Mouse (Mus musculus) c-Kit-positive CD71-positive TER-119-negative erythroid progenitor cells, embryonic 14.5 days (primary cell): Measurements from ENCODE around the gene Gm30191.
"Not testable (repeated sequence)": the region's sequence is repeated elsewhere in the genome, so short reads cannot be mapped to it uniquely, and the experiment has no call there.

Experiments
- DNase-seq: peaks from one replicate; pipeline ENCODE4 v3.0.0-alpha.2; 2013; ENCODE audit warnings: low read depth

Gene Gm30191

DNA sequence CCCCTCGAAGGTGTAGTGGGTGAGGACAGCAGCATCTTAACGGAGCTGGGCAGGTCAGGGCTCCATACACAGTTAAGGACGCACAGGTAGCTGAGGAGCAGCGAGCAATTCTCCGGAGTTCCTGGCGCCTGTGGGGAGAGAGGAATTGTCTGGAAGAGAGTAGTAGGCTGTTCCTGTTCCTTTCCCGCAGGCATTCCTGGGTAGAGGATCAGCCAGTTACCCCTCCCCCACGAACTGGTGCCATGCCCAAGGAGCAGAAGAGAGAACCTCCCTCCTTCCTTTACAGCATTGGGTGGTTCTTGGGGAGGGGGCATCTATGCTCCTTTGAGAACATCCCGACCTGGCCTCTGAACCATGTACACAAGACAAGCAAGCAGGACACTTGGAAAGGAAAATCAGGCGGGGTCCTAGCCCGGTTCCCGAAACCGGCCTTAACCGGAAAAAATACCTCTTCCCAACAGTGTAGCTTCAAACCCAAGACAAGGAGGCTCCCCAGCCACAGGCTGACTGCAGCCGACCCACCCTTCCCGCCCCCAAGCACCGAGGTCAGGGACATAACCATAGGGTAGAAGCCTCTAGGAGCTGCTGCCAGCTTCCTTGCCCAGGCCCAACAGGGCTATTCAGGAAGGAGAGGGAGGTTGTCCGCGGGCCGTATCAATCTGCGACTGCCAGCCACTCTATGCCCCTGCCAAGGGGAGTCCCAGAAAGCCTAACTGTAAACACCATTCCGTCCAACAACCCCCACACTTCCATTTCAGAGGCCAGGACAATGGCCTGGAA, 5.6 kb downstream of the Gm30191 start:
- no peak for DNase-seq

DNA sequence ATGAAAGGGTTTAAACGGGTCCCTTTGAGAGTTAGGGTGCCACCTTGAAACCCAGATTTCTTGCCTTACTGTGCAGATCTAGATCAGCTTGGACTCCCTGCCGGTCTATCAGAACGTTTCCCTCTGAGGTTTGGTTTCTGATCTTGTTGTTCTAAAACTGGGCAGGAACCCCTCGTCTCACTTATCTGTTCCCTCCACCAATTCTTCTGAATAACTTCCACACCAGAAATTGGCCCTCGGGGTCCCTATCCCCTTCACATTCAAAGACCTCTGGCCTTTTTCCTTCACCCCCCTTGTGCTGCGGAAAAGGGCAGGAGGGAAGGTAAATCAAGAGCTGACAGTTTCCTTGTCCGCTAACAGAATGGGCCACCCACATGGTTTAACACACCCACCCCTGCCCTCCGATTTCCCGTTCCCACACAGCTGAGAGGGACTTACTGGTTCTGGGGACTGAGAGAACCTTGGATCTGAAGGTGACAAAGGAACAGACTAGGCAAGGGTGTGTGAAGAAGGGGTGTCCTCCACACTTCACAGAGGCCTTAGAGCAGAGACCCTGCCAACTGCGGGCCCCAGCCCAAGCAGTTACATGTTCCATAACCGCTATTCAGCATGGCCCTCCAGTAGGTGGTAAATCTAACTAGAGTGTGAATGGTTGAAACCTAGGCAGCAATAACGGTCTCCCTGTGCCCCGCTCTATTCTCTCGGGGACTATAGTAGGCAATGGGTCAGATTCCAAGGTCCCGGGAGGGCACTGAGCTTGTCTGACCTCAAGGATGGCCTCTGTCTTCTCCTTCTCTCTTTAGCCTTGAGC, 6.4 kb downstream of the Gm30191 start:
- DNase-seq: no peak

DNA sequence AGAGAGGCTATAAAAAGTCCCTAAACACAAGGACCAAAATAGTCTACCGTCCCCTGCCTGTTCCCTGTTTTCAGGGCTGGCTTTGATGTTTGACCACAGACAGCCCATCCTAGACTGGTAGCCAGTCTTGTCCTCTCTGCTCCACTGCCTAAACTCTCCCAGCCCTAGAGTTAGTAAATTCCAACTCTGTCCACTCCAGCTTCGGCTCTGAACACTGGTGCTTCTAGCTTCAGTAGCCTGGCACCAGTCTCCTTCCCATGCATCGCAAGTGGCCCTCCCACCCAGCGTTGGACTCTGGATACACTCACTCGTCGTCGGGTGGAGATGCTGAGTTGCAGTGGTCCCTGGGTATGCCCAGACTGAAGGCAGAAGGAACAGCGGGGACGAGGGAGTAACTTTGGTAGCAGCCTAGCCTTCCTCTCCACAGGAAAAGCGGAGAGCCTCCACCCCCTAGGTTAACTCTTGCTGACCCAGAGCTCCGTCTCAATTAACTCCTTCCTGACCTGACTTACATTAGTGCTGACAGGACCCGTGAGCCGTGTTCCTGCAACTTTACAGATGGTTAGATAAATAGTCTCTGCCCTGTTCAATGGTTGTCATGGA, 7.1 kb downstream of the Gm30191 start, which contains the start of gene Grrp1:
TSS of gene Grrp1 (minus strand) at position 385 of the 603 bp plus-strand sequence.
- DNase-seq: no peak

DNA sequence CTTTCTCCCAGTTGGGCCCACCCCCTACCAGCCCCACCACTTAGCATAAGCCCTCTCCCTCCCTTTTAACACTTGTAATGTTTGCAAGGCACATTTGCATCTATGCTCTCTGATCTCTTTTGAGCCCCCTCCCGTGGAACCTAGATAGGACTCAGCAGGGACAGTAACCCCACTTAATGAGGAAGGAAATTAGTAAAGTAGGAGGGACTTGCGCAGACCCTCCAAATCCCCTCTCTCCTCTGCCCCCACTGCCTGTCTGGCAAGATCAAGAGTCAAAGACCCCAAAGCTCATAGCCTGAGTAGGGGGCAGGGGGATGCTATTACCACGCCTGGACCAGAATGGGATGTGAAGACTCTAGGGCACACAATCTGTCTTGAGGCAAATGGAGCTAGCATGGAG, 8.1 kb downstream of the Gm30191 start:
- no peak for DNase-seq

DNA sequence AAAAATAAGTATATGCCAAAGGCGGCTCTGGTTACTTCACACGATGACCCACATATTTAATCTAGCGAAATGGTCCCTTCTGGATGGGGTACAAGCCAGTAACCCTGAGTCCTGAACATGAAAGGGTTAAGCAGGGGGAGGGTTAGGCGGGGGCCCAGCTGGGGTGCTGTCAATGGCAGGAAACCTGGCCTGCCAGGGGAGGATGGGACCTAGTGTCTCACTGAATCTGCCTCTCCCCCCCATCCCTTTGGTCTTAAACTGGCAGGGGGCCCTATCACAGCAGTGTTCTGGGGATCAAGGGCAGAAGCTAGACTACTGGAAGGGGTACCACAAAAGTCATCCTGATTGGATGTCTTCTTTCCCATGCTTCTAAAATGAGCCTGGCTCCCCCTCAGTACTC, 9.1 kb downstream of the Gm30191 start:
- no peak for DNase-seq

DNA sequence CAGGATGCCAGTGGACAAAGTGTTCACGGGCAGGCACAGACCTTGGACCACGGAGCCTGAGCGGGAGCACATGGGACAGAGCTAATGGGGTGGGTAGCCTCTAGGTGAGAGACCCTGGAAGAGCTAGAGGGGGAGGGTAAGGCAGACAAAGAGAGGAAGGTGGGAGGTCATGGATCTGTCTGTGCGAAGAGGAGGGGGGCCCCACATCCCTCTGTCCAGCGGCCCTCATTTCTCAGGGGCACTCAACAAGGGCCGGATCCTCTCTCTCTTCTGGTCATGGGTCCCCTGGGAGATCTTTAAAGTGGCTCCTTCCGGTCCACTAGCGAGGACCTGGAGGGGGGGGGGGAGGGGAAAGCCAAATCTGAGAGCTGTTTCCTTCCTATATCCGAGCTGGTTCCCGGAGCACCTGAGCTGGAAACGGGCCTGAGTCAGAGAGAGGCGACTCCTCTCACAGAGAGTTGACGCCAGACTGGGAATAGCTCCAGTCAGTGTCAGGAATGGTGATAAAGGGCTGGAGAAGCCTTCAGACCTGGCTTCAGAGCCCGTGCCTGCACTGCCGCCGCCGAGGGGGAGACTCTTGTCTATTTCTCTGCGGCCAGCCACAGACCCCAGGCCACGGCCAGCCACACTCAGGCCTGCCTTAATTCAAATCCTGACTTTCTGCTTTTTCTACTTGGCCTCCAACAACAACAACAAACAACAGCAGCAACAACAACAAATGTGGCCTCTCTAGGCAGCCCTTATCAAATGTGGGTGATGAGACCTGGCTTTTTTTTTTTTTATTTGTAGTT, 9.9 kb downstream of the Gm30191 start:
- no peak for DNase-seq

DNA sequence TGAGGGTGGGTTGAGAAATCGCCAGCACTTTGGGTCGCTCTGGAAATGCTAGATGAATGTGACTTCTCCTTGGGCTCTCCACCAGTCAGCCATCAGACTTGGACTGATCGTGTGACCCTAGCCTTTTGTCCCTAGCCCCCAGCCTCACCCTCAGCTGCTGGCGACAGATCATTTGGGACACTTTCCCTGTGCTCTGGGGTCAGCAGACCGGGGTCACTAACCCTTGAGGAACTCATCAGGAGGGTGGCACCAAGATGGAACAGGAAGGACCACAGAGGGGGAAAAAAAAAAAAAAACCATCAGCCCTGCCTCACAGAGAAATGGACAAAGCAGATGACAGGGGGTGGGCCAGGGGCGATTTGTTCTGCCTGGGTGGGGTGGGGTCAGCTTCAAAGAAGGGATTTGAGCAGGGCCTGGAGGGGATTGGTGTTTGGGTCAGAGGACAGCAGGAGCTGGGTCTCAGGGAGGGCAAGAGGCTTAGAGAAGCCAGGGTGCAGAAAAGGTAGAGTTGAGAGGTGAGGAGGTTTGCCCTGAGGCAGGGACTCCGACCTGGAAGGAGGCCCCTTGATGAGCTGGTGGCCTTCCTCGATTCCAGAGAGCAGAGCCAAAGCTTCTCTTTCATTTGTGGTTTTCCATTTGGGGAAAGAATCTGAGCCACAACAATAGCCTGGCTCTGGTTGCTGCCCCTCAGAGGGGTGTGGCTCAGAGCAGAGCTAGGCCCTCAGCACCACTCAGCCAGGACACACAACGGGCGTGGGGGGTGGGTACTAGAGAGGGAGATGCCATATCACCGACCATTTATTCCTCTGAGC, 10.7 kb downstream of the Gm30191 start:
- no peak for DNase-seq

DNA sequence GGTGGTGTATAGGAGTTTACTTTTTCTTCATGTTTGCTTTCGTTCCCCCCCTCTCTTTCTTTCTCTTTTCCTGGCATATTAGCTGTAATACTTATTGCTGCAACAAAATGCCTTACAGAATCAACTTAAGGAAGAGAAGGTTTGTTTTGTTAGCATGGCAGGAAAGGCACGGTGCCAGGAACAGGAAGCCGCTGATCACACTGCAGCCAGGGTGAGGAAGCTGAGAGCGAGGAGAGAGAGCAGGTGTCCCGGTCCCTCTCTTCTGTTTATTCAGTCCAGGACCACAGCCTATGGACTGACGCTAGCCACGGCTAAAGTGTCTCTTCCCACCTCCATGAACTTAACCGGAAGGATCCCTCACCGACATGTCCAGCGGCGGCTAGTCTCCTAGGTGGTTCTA, 11.6 kb downstream of the Gm30191 start:
- no peak for DNase-seq

DNA sequence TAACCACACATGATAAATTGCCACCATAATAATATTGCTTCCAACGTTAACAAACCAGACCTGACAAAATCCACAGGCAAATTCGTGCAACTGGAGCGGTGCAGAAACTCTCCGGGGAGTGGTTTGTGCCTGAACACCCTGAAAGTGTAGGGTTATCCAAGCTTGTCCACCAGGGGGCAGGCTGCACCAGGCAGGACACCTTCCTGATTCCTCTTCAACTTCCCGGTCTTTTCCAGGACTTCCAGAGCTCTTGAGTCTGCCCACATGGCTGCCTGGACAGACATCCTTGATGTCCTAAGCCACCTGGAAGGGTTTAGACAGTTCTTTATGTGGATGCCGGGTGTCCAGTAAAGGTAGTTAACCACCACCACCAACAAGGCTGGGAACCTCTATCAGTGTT, 16.5 kb downstream of the Gm30191 start:
- DNase-seq: no peak

DNA sequence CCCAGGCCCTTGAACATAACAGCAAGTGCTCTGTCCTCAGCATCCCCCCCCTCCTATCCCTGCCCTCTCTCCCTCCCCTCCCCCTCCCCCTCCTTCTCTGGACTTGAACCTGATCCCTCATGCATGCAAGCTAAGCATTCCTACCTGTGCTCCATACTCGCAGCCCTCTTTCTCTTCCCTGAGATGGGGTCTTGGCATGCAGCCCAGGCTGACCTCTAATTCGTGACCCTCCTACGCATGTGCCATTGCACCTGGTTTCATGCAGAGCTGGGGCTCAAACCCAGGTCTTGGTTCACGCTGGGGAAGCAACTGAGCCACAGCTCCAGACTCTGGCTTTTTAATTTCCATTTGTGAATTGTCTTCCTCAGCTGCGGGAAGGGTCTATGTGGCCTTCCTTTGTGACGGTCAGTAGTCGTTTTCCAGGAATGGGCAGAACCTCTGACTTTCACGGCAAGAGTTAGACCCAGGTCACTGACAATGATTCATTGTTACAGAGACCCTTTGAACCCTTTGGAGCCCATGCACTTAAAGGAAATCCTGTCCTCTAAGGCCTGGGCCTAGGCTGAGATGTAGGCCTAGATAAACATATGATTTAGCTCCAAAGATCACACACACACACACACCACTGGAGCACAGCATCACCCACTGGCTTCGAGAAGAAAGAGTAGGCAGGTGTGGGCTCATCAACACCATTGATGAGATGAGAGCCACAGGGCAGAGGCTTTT, 19.3 kb downstream of the Gm30191 start:
- no peak for DNase-seq

DNA sequence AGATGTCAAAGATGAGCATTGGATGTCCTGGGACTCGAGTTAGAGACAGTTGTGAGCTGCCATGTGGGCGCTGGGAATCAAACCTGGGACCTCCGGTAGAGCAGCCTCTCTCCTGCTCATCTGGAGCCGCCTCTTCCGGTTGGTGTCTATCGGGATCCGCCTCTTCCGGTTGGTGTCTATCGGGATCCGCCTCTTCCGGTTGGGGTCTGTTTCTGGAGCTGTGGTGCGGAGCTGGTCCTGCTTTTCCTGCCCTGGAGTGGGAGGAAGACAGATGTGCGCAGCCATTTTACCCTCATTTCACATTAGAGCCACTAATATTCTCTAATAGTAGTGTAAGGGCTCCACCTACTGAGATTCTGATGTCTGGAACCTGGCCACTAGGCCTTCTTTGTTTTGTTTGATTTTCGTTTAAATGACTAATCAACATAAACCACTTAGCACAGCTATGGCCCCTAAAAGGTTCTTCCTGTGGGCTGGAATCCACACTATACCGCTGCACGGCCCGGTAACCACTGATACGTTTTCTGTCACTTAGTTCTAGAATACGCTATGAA, 21.4 kb downstream of the Gm30191 start:
- no peak for DNase-seq

DNA sequence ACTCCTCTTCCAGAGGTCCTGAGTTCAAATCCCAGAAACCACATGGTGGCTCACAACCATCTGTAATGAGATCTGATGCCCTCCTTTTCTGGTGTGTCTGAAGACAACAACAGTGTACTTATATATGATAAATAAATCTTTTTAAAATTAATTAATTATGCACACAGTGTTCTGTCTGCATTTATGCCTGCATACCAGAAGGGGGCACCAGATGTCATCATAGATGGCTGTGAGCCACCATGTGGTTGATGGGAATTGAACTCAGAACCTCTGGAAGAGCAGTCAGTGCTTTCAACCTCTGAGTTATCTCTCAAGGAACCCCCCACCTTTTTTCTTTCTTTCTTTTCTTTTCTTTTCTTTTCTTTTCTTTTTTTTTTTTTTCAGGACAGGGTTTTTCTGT, 22.9 kb downstream of the Gm30191 start:
- not testable (repeated sequence) for DNase-seq

DNA sequence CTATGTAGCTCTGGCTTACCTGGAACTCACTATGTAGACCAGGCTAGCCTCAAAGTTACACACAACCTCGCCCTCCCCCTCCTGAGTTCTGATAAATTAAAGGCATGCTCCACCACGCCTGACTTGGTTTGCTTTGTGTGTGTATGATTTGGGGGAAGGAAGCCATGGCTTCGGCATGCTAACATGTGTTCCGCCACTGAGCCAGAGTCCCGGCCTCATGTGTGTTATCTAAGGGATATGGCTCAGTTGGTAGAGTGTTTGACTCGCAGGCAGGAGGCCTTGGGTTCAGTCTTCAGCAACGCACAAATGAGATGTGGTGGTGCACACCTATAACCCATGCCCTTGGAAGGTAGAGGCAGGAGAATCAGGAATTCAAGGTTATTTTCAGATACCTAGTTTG, 25.2 kb downstream of the Gm30191 start:
- DNase-seq: no peak

DNA sequence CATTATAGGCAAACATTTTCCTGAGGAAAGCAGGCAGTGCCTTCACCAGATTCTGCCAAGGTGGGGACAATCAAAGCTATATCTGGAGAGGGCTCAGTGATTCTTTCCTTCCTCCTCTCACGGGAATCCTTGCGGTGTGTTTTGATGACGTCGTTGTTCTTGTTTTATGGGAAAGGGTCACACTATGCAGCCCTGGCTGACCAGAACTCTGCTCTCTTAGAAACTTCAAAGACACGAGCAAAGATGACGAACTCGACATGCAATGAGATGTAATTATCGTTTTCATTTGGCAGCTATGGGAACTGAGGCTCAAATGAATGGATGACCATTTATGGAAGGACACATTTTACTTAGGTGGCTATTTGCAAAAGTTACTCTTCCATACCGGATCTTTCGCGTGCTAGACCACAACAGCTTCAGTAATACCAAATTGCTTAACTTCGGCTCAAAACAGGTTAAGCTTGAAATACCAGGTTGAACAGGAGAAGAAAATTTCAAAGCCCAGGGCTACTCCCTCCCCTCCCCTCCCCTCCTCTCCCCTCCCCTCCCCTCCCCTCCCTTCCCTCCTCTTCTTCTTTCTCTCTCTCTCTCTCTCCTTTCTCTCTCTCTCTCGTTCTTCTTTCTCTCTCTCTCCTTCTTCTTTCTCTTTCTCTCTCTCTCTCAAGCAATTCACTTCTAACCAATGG, 26.1 kb downstream of the Gm30191 start:
- DNase-seq: no peak

DNA sequence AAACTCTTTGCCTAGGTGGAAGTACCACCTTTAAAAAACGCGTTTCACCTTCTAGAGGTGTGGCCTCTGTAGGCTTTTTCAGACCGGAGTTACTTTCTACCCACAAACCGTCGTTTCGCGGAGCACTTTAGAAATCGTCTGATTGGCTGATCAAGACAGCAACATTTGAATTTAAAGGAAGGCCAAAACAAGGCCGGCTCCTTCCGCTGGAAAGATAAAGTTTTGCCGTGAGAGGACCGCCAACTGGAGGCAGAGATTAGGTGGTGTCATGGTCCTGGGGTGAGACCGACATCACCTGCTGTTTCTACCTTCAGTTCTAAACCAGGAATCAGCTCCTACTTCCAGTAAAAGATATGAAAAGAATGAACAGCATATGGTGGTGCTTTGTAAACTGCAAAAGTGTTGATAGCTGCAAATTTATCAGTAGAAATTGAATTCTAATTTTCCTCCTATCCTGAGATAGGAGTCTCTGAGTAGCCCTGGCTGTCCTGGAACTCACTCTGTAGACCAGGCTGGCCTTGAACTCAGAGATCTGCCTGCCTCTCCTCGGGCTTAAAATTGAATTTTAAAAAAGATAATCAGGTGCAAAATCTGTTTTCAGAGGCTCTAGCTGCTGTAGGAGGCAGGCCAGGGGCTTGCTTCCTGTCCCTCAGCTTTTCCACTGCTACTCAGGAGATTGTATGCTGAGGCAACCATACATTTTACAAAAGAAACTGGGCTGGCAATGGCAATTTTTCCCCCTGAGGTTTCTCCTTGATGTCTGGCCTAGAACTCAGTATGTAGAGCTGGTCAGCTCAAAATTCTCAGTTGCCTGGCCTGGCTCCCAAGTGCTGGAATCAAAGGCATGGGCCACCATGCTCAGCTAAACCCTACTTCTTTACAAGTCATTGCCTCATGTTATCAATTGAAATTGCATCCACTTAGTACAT, 26.9 kb downstream of the Gm30191 start:
- peak; percentile 81 for DNase-seq

DNA sequence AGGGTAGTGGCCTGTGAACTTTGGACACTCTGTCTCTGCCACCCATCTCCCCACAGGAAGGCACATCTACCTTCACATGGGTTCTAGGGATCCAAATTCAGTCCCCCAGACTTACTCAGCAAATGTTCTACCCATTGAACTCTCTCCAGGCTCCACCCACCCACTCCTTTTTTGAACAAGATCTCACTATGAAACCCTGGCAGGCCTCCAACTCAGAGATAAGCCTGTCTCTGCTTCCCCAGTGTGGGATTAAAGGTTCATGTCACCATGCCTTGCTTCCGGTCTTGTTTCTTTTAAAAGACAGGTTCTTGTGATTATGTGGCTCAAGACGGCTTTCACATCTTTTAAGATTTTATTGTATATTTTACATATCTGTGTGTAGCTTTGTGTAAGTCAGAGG, 38.2 kb downstream of the Gm30191 start:
- DNase-seq: peak; percentile 74

DNA sequence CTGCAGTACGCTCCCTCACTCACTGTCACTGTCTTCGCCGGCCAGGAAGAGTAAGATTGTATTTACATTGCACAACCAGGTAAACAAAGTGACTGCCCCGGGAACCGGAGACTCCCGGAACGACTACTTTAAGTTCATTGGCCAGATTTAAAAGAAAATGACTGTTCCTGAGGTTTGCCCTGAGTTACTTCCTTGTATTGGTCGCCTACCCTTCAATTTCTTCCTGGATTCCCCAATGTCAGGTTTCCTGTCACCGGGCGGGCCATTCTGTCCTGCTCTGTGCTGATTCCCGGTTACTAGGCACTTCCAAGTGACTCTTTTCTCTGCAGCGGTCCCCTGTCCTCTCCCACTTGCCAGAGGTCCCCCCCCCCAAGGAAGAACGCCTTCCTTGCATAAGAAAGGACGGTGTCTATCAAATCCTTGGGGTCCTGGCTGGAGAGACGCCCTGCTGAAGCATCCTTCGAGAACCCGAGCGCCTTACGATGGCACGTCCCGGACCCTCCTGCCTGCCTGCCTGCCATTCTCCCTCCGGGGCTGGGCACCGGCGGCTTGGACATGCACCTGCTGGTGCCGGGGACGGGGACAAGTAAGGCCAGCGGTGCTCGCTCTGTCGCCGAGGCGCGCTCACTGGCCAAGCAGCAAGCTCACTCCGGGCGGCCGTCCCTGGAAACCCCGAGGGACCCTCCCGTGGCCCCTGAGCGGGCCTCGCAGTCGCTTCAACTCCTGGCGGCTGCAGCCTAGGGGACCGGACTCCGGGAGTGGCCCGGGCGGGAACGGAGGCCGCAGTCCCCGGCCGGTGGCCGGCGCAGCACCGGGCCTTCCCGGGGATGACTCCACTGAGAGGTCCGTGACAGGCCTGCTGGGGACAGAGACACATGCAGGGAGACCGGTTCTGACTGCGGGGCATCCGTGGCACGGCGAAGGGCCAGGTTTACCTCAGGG, 39.8 kb downstream of the Gm30191 start:
- no peak for DNase-seq
